In the genomic region with DNA sequence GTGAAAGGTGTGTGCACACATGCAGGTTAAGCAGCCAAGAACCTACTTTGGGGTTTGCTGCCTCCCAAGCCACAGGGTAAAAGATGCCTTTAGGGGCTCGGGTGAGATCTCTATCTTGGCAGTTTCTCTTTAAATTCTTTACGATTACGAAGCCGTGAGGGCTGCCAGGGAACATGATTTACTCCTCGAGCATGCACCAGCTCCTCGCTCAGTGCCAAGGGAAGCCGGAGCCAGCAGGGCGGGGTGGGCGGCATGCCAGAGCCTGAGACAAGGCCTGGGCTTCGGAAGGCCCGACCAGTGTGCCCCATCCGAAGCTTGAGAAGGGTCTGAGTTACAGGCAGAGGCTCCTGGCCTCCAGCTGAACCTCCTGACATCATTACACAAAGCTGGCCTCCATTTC, we compare ENCODE assay signal across 8 mouse cellular contexts. TPM values are rescaled to one million over a fixed set of nuclear protein-coding genes. Genes with fewer than 3 reads are reported as not detected.
DNase-seq lines count a peak whose midpoint lies in the region; ATAC-seq lines count a peak whose summit lies in the region.

No protein-coding gene starts in this region.

- peak overlapping the region; percentile 16 for H3K4me2 ChIP-seq in forebrain, embryonic 15.5 days (replicated peaks)
- no peak overlapping the region for H3K4me2 ChIP-seq in forebrain, embryonic 11.5 days (ENCODE audit: low read depth, low read length, severe bottlenecking)
- H3K4me2 ChIP-seq in embryonic facial prominence, embryonic 15.5 days (replicated peaks) = peak overlapping the region; percentile 29

- peak overlapping the region; percentile 81 for H3K27ac ChIP-seq in forebrain, embryonic 15.5 days (replicated peaks)
- no peak overlapping the region for H3K27ac ChIP-seq in forebrain, embryonic 11.5 days (ENCODE audit: low read depth, low read length)
- H3K27ac ChIP-seq in embryonic facial prominence, embryonic 15.5 days (replicated peaks) = peak overlapping the region; percentile 81

- H3K4me1 ChIP-seq in forebrain, embryonic 15.5 days = peaks cover 90% of the 10 kb centered on the region
- peaks cover 43% of the 10 kb centered on the region for H3K4me1 ChIP-seq in forebrain, embryonic 11.5 days (replicated peaks; ENCODE audit: control insufficient read depth, insufficient read depth, low read length)
- peaks cover 99% of the 10 kb centered on the region for H3K4me1 ChIP-seq in embryonic facial prominence, embryonic 15.5 days

- intact Hi-C loops in heart, postnatal 25 days (cut with DNase I) = no loop called here

- 0 out of 2 replicates have a peak overlapping the region, but pooled peaks have one; percentile 1 for H3K9ac ChIP-seq in forebrain, embryonic 15.5 days (replicated peaks)
- H3K9ac ChIP-seq in forebrain, embryonic 11.5 days (ENCODE audit: low read length) = no peak overlapping the region
- H3K9ac ChIP-seq in embryonic facial prominence, embryonic 15.5 days = no peak overlapping the region

- 28% methylated on average over 12 of the region's 12 CpGs for WGBS in forebrain, embryonic 15.5 days
- WGBS in forebrain, embryonic 11.5 days = 79% methylated on average over 12 of the region's 12 CpGs
- 12% methylated on average over 12 of the region's 12 CpGs for WGBS in embryonic facial prominence, embryonic 15.5 days

- H3K27me3 ChIP-seq in forebrain, embryonic 15.5 days = 0 out of 2 replicates have a peak, but pooled peaks cover 3% of the 10 kb centered on the region
- H3K27me3 ChIP-seq in forebrain, embryonic 11.5 days (ENCODE audit: control insufficient read depth, insufficient read depth, low read length) = no peaks in the 10 kb centered on the region
- no peaks in the 10 kb centered on the region for H3K27me3 ChIP-seq in embryonic facial prominence, embryonic 15.5 days

- peaks cover 14% of the 10 kb centered on the region; the same call in 1 of the 2 replicates for H3K36me3 ChIP-seq in forebrain, embryonic 15.5 days
- H3K36me3 ChIP-seq in forebrain, embryonic 11.5 days (ENCODE audit: control insufficient read depth, insufficient read depth, low read length) = no peaks in the 10 kb centered on the region; the same call in 1 of the 2 replicates
- peaks cover 19% of the 10 kb centered on the region for H3K36me3 ChIP-seq in embryonic facial prominence, embryonic 15.5 days

- H3K9me3 ChIP-seq in forebrain, embryonic 15.5 days = no peaks in the 10 kb centered on the region
- no peaks in the 10 kb centered on the region for H3K9me3 ChIP-seq in forebrain, embryonic 11.5 days (ENCODE audit: control insufficient read depth, low read length)
- H3K9me3 ChIP-seq in embryonic facial prominence, embryonic 15.5 days (replicated peaks) = no peaks in the 10 kb centered on the region

- DNase-seq in forebrain, embryonic 11.5 days (ENCODE audit: low spot score) = no peak
- DNase-seq in heart, postnatal 25 days (ENCODE audit: low spot score) = peak; percentile 69
- peak; percentile 71 for DNase-seq in layer of hippocampus, adult 9-11 months
- DNase-seq in lung, postnatal 25 days (ENCODE audit: low spot score) = peak; percentile 92
- peak; percentile 42 for DNase-seq in telencephalon, adult 2 months (ENCODE audit: low read depth, low spot score)

- H3K4me3 ChIP-seq in forebrain, embryonic 15.5 days = no peak overlapping the region
- no peak overlapping the region for H3K4me3 ChIP-seq in forebrain, embryonic 11.5 days (ENCODE audit: low read depth, low read length)
- H3K4me3 ChIP-seq in embryonic facial prominence, embryonic 15.5 days (replicated peaks) = peak overlapping the region; percentile 2; the same call in 1 of the 2 replicates

- ATAC-seq in forebrain, embryonic 15.5 days (replicated peaks) = peak; percentile 56; the same call in 1 of the 2 replicates
- ATAC-seq in forebrain, embryonic 11.5 days (replicated peaks; ENCODE audit: low FRiP score) = no peak
- peak; percentile 56 for ATAC-seq in embryonic facial prominence, embryonic 15.5 days (ENCODE audit: insufficient number of reproducible peaks, low FRiP score, low TSS enrichment, low read depth)
- no peak for ATAC-seq in megakaryocyte, adult 5-6 weeks (ENCODE audit: poor library complexity, severe bottlenecking)

RNA-seq across cellular contexts. Expression of gene Sema3f, which starts 8.7 kb away (rescaled TPM):
- 13.7 and 14.6 TPM in 2 replicates for polyA plus RNA-seq in forebrain, embryonic 15.5 days (2015; fragmentation: Nextera tagmentation; extraction: Ambion mirVana)
- polyA plus RNA-seq in forebrain, embryonic 11.5 days (2014; fragmentation: Nextera tagmentation; extraction: Ambion mirVana) = 13.2 and 15.9 TPM in 2 replicates
- polyA plus RNA-seq in embryonic facial prominence, embryonic 15.5 days (2015; fragmentation: Nextera tagmentation; extraction: Ambion mirVana) = 40.6 and 44.6 TPM in 2 replicates
- 10 to 100 TPM; 15.1 to 15.8 TPM for total RNA-seq in heart, postnatal 25 days (2021)
- total RNA-seq in megakaryocyte, adult 5-6 weeks (2015) = not detected in 2 replicates
- not detected in 2 replicates for total RNA-seq in megakaryocyte, adult 5-6 weeks (2017)

RNA-seq across cellular contexts. Expression of gene Gnat1, which starts 22.1 kb away (rescaled TPM):
- polyA plus RNA-seq in forebrain, embryonic 15.5 days (2015; fragmentation: Nextera tagmentation; extraction: Ambion mirVana) = 1.7 and 1.8 TPM in 2 replicates
- 1.6 and 2.6 TPM in 2 replicates for polyA plus RNA-seq in forebrain, embryonic 11.5 days (2014; fragmentation: Nextera tagmentation; extraction: Ambion mirVana)
- 1.9 and 3.4 TPM in 2 replicates for polyA plus RNA-seq in embryonic facial prominence, embryonic 15.5 days (2015; fragmentation: Nextera tagmentation; extraction: Ambion mirVana)
- not detected for total RNA-seq in heart, postnatal 25 days (2021)
- total RNA-seq in megakaryocyte, adult 5-6 weeks (2015) = not detected in 2 replicates
- not detected in 2 replicates for total RNA-seq in megakaryocyte, adult 5-6 weeks (2017)

RNA-seq across cellular contexts. Expression of gene Slc38a3, which starts 32.3 kb away (rescaled TPM):
- 24.2 and 24.4 TPM in 2 replicates for polyA plus RNA-seq in forebrain, embryonic 15.5 days (2015; fragmentation: Nextera tagmentation; extraction: Ambion mirVana)
- 6.7 TPM in 2 replicates for polyA plus RNA-seq in forebrain, embryonic 11.5 days (2014; fragmentation: Nextera tagmentation; extraction: Ambion mirVana)
- 3.7 and 4.2 TPM in 2 replicates for polyA plus RNA-seq in embryonic facial prominence, embryonic 15.5 days (2015; fragmentation: Nextera tagmentation; extraction: Ambion mirVana)
- 10 to 100 TPM; 62.0 to 69.7 TPM for total RNA-seq in heart, postnatal 25 days (2021)
- not detected in 2 replicates for total RNA-seq in megakaryocyte, adult 5-6 weeks (2015)
- not detected in 2 replicates for total RNA-seq in megakaryocyte, adult 5-6 weeks (2017)

Comparison
In these comparisons a context has a peak if more than half of its experiments do, and no peak if none do; other contexts are left out.
1. ATAC-seq: peak in forebrain, embryonic 15.5 days (single experiment) and embryonic facial prominence, embryonic 15.5 days (single experiment); none in forebrain, embryonic 11.5 days (single experiment) and megakaryocyte, adult 5-6 weeks (single experiment).